Mouse (Mus musculus): ENCODE measurements around the gene Gm6169.

DNA sequence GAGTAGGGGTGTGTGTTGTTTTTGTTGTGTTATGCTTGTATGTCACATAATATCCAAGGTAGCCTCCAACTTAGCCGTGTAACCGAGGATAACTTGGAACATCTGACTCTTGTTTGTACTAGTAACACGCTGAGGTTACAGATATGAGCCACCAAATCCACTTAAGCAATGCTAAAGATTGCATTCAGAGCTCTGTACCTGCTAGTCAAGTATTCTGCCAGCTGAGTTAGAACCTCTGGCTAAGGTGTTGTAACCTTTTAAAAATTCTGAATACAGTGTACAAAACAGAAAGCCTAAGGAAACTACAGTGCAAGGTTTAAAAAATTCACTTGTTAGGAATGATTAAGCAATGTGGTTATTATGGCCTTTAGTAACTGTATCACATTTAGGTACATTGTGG is 18.4 kb downstream of the Gm6169 start:
- no peak for TF ChIP-seq CTCF (conservative IDR thresholded peaks at IDR 0.05; ENCODE audit: low read length)
- no peak for TF ChIP-seq NANOG (IDR thresholded peaks at IDR 0.05; ENCODE audit: borderline replicate concordance, low read length)
